In genomic region chr12:117425363-117426031, GRCm38 (mm10) we compare ENCODE assay signal across 16 mouse cellular contexts.
DNase-seq lines count a peak whose midpoint lies in the region; ATAC-seq and TF ChIP-seq lines count a peak whose summit lies in the region.
"Had no signal": no experiment of that assay in that cellular context is flagged by ENCODE, and none has a peak within 500 bp of the region (broad histone marks: within the 10 kb centered on the region; RNA-seq: fewer than 3 reads in every experiment).

No protein-coding gene starts in this region.

- peak; percentile 54; the same call in 1 of the 2 replicates for ATAC-seq in midbrain, embryonic 15.5 days (replicated peaks)
- ATAC-seq in midbrain, embryonic 14.5 days (ENCODE audit: low FRiP score, low TSS enrichment), result no peak
- peak; percentile 73; the same call in 1 of the 2 replicates for ATAC-seq in forebrain, postnatal 0 days
- peak; percentile 56; the same call in 1 of the 2 replicates for ATAC-seq in stomach, embryonic 15.5 days (ENCODE audit: insufficient read depth, low FRiP score, low read depth)
- no peak for ATAC-seq in activated CD4-positive, CD25-positive, alpha-beta regulatory T cell, adult 4 months

- 0 out of 2 replicates have a peak, but pooled peaks cover 6% of the 10 kb centered on the region for H3K4me1 ChIP-seq in midbrain, embryonic 15.5 days
- H3K4me1 ChIP-seq in midbrain, embryonic 14.5 days (ENCODE audit: control insufficient read depth, insufficient read depth, low read length), result 0 out of 2 replicates have a peak, but pooled peaks cover 3% of the 10 kb centered on the region
- no peaks in the 10 kb centered on the region for H3K4me1 ChIP-seq in forebrain, postnatal 0 days (ENCODE audit: insufficient read depth)
- H3K4me1 ChIP-seq in stomach, embryonic 15.5 days, result no peaks in the 10 kb centered on the region
- H3K4me1 ChIP-seq: heart, embryonic 10.5 days; limb, embryonic 12.5 days had no signal

- H3K9ac ChIP-seq in midbrain, embryonic 15.5 days, result no peak overlapping the region
- no peak overlapping the region for H3K9ac ChIP-seq in midbrain, embryonic 14.5 days (replicated peaks; ENCODE audit: low read length)
- no peak overlapping the region for H3K9ac ChIP-seq in forebrain, postnatal 0 days
- no peak overlapping the region for H3K9ac ChIP-seq in stomach, embryonic 15.5 days
- H3K9ac ChIP-seq: limb, embryonic 12.5 days had no signal

- no peak overlapping the region for H3K4me2 ChIP-seq in midbrain, embryonic 15.5 days
- no peak overlapping the region for H3K4me2 ChIP-seq in midbrain, embryonic 14.5 days (ENCODE audit: low read length)
- H3K4me2 ChIP-seq in forebrain, postnatal 0 days (ENCODE audit: low read depth), result no peak overlapping the region
- no peak overlapping the region for H3K4me2 ChIP-seq in stomach, embryonic 15.5 days
- H3K4me2 ChIP-seq: limb, embryonic 12.5 days had no signal

- TF ChIP-seq CTCF in forebrain, postnatal 0 days (IDR thresholded peaks at IDR 0.05; ENCODE audit: low read depth), result no peak

- DNase-seq in midbrain, embryonic 14.5 days, result no peak
- no peak for DNase-seq in forebrain, postnatal 0 days
- peak; percentile 4 for DNase-seq in liver
- DNase-seq in heart, adult 18-20 months, result no peak
- DNase-seq: adrenal gland, postnatal 25 days; gastrocnemius, adult 2 months; heart, postnatal 36 days; kidney, postnatal 14 days; layer of hippocampus, postnatal 36 days; lung, postnatal 4 days; right cerebral cortex, postnatal 4 days had no signal

- 60% methylated on average over 9 of the region's 9 CpGs for WGBS in midbrain, embryonic 15.5 days
- 59% methylated on average over 9 of the region's 9 CpGs for WGBS in midbrain, embryonic 14.5 days
- WGBS in forebrain, postnatal 0 days, result 67% methylated on average over 9 of the region's 9 CpGs
- WGBS in stomach, embryonic 15.5 days, result 53% methylated on average over 9 of the region's 9 CpGs

- no peaks in the 10 kb centered on the region for H3K9me3 ChIP-seq in midbrain, embryonic 15.5 days
- H3K9me3 ChIP-seq in midbrain, embryonic 14.5 days (ENCODE audit: control insufficient read depth, low read length), result no peaks in the 10 kb centered on the region
- no peaks in the 10 kb centered on the region for H3K9me3 ChIP-seq in forebrain, postnatal 0 days (ENCODE audit: low read length)
- H3K9me3 ChIP-seq in stomach, embryonic 15.5 days, result no peaks in the 10 kb centered on the region
- H3K9me3 ChIP-seq: heart, embryonic 10.5 days; limb, embryonic 12.5 days had no signal

- H3K27me3 ChIP-seq in midbrain, embryonic 15.5 days (replicated peaks), result no peaks in the 10 kb centered on the region
- no peaks in the 10 kb centered on the region for H3K27me3 ChIP-seq in midbrain, embryonic 14.5 days (ENCODE audit: control insufficient read depth, insufficient read depth, low read length)
- no peaks in the 10 kb centered on the region for H3K27me3 ChIP-seq in forebrain, postnatal 0 days (ENCODE audit: insufficient read depth, low read length)
- no peaks in the 10 kb centered on the region for H3K27me3 ChIP-seq in stomach, embryonic 15.5 days (replicated peaks)
- H3K27me3 ChIP-seq: limb, embryonic 12.5 days had no signal

- H3K36me3 ChIP-seq in midbrain, embryonic 15.5 days (replicated peaks), result no peaks in the 10 kb centered on the region
- H3K36me3 ChIP-seq in midbrain, embryonic 14.5 days (ENCODE audit: control insufficient read depth, insufficient read depth, low read length), result no peaks in the 10 kb centered on the region
- no peaks in the 10 kb centered on the region for H3K36me3 ChIP-seq in forebrain, postnatal 0 days (ENCODE audit: insufficient read depth)
- H3K36me3 ChIP-seq in stomach, embryonic 15.5 days, result no peaks in the 10 kb centered on the region
- H3K36me3 ChIP-seq: heart, embryonic 10.5 days; limb, embryonic 12.5 days had no signal

- H3K27ac ChIP-seq in midbrain, embryonic 15.5 days, result no peak overlapping the region
- no peak overlapping the region for H3K27ac ChIP-seq in midbrain, embryonic 14.5 days (replicated peaks; ENCODE audit: low read depth, low read length)
- no peak overlapping the region for H3K27ac ChIP-seq in forebrain, postnatal 0 days (ENCODE audit: low read depth, low read length)
- H3K27ac ChIP-seq in stomach, embryonic 15.5 days, result no peak overlapping the region
- H3K27ac ChIP-seq: gastrocnemius, adult 2 months; heart, embryonic 10.5 days; limb, embryonic 12.5 days had no signal

- H3K4me3 ChIP-seq in midbrain, embryonic 15.5 days, result no peak overlapping the region
- H3K4me3 ChIP-seq in midbrain, embryonic 14.5 days (replicated peaks; ENCODE audit: low read depth, low read length), result no peak overlapping the region
- H3K4me3 ChIP-seq in forebrain, postnatal 0 days (ENCODE audit: low read depth, low read length), result no peak overlapping the region
- H3K4me3 ChIP-seq in stomach, embryonic 15.5 days (replicated peaks), result no peak overlapping the region
- H3K4me3 ChIP-seq: gastrocnemius, adult 2 months; heart, embryonic 10.5 days; limb, embryonic 12.5 days had no signal

Comparison
In these comparisons a context has a peak if more than half of its experiments do, and no peak if none do; other contexts are left out.
1. ATAC-seq: peak in midbrain, embryonic 15.5 days (single experiment), forebrain, postnatal 0 days (single experiment) and stomach, embryonic 15.5 days (single experiment); none in midbrain, embryonic 14.5 days (single experiment) and activated CD4-positive, CD25-positive, alpha-beta regulatory T cell, adult 4 months (single experiment).